Mouse (Mus musculus) T-cell, adult 2 months (primary cell): ENCODE results near the gene Hlcs.
A peak's percentile ranks its signal among the peaks of the same experiment; 100 is the strongest.
"Not testable (repeated sequence)": the region's sequence is repeated elsewhere in the genome, so short reads cannot be mapped to it uniquely, and the experiment has no call there.

ENCODE experiments used
- DNase-seq: peaks from one replicate; pipeline ENCODE4 v3.0.0; 2022; ENCODE audit warnings: low spot score

Hlcs gene

DNA sequence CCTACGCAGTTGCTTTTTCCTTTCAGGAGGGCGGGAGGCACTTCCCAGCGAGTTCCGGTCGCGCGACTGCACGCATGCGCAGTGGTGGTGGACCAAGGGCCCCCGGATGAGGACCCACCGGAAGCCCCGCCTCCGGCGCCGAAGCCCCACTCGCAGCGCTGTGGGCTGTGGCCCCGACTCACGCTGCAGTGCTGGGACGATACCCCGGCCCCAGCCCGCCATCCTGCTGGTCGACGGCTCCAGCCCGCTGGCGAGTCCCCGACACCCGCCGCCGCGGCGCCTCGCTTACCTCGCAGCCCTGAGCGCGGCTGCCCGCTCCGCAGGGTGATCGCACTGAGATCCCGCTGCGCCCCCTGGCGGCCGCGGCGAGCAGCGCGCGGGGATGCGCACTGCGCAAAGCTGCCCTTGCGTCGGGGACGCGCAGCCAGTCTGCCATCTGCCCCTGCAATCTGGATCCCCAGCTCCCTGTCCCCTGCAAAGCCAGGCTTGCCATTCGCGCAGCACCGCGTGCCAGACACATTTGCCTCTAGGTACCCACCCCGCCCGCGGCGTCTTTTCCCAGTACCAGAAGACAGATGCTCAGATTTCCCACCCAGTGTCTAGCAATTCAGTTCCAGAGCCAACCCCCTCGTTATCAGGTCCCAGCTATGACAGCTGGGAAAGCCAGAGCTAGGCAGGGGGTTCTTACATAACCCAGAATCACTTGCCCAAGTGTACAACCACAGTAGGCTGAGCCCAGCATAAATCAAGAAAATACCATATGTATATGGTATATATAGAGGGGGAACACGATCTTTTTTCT is at the start of gene Hlcs:
Hlcs (minus strand) TSS at position 343 of the 802 bp plus-strand sequence.
- peak; percentile 97 for DNase-seq

DNA sequence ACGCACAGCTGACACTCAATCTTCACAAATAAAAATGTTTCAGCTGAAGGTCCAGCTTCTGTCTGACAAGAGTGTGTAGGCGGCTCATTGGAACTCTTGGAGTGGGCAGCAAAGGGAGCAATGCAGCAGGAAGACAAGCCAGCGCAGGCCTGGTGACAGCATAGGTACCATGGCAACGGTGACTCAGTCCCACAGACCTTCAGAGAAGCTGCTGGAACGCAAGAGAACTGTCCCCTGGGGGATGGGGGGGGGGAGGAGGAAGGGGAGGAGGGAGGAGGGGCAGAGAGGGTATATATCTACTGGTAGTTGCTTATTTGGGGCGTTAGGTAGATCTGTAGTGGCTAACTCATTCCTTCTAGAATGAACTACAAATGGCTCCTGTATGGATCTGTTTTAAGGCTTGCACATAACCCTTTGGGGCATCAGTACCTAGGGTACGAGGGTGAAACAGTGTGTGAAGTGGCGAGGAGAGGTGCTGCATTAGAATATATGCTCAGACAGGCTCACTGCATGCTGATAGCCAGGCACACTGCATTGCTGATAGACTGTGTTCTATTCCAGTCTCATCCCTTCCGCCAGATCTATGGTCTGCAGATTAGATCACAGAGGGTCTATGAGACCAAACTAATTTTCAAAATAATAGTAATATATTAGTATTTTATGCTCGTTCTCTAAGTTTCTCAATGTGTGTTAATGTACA is 49.0 kb upstream of the Hlcs start:
- DNase-seq = no peak

DNA sequence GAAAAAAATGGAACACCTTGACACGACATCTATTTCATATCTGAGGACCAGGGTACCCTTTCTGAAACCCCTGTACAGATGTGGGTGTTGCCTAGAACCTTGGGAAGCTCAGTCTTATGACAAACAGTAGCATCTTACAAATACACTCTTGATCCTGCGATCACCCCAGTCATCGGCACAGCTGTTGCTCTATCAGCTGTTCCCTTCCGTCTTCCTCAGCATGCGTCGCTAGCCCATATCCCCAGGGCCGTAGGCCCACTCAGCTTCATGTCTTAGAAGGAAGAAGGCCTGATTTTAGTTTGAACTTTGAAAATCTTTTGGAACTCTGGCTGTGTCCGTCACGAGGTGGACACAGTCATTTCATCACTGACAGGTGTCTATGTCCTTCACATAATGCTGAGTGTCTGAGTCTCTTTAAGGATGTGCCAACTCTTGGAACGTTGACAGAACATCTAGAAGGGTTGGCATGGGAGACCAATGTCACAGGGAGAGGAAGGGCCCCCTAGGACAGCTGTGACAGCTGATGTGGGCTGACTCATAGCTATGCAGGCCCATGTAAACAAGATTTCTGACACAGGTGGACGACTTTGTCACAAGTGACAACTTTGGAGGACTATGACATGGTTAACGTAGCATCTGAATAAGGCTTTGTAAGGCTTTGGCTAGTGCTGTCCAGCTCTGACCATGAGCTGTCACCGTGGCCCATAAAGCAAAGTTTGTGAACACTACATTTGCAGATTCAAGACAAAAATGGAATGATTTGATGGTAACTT is 47.4 kb upstream of the Hlcs start:
- no peak for DNase-seq

GRCm38 (mm10) chr16:94358091-94358490 is 44.7 kb upstream of the Hlcs start:
- DNase-seq = no peak

DNA sequence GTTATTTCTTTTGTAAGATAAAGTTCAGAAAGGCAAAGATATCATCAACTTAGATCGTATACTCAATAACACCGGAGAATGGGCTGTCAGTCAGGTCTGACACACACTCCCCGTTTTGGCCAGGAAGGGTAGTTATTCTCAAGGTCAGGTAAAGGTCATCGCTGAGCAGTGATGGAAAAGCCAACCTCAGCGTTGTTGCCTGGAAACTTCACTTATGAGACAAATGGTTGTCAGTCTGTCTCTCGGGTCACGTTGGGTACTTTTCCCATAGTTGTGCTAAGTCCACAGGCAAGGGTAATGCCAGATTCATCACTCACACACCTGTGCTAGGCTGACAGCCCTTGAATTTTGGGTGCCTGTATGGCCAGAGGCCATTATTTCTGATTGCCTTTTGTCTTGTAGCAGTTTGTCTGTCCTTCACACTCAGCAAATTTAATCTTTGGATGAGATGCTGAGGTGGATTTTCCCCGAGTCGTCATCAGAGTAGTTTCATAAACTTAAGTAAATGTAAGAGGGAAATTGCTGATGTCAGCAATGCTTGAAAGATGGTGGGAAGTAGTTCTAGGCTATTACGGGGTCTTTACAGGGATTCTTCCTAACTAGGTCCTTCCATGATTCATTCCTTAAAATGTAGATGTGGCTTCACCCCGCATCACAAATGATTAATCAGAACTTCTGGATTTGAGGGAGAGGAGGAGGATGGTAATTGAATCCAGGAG is 43.6 kb upstream of the Hlcs start:
- no peak for DNase-seq

DNA sequence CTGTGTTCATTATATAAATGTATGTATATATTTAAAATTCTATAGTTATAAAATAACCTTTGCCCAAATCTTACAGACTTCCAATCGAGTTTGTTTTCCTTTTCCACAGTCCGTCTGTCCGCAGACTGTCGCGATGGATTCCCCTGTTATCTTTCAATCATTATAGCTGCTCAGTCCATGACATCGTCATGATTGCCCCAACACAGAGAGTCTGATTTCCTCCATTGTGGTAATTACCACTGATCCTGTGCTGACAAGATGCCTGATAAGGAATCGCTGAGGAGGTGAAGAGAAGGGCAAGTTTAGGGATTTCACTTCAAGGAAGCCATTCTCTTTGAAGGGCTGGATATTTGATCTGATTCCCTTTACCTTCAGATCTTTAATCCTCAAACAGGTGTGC is 42.7 kb upstream of the Hlcs start:
- DNase-seq = no peak

- DNase-seq = peak; percentile 80
Measured at GRCm38 (mm10) chr16:94354450-94354849, 41.1 kb upstream of the Hlcs start.

- DNase-seq = no peak
Measured at GRCm38 (mm10) chr16:94350287-94350677, 36.9 kb upstream of the Hlcs start.

DNA sequence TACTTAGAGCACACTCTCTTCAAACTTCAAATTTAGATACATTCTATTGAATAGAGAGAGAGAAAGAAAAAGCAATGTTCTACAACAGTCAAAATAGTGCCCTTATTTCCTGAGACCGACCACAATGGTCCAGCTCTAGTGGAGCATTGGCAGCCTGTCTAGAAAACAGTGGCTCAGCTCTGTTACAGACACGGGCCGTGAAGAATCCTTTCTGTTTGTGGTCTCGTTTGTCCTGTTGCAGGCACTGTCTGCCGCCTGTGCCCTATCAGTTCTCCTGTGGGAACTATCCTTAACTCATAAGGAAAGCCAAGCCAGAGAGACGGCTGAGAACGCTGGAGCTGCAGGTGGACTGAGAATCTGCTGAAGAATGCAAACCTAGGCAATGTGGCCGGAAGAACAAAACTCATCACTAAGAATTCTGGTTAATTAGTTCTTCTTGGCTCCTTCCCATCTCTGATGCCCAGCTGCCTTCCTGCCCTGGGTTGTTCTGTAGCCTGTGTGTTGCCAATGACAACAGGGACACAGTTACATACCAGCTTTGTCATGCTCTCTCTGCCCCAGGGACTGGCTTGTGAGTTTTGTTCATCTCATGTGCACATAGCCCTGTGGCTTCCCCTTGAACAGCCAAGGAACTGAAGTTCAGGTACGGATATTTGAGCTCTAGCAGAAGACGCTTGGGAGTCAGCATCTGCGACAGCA is 36.4 kb upstream of the Hlcs start:
- no peak for DNase-seq

- DNase-seq = no peak
Measured at GRCm38 (mm10) chr16:94348779-94349178, 35.4 kb upstream of the Hlcs start.

GRCm38 (mm10) chr16:94347080-94347731 is 33.8 kb upstream of the Hlcs start:
- no peak for DNase-seq

- DNase-seq = no peak
Measured at GRCm38 (mm10) chr16:94345733-94346132, 32.4 kb upstream of the Hlcs start.

DNA sequence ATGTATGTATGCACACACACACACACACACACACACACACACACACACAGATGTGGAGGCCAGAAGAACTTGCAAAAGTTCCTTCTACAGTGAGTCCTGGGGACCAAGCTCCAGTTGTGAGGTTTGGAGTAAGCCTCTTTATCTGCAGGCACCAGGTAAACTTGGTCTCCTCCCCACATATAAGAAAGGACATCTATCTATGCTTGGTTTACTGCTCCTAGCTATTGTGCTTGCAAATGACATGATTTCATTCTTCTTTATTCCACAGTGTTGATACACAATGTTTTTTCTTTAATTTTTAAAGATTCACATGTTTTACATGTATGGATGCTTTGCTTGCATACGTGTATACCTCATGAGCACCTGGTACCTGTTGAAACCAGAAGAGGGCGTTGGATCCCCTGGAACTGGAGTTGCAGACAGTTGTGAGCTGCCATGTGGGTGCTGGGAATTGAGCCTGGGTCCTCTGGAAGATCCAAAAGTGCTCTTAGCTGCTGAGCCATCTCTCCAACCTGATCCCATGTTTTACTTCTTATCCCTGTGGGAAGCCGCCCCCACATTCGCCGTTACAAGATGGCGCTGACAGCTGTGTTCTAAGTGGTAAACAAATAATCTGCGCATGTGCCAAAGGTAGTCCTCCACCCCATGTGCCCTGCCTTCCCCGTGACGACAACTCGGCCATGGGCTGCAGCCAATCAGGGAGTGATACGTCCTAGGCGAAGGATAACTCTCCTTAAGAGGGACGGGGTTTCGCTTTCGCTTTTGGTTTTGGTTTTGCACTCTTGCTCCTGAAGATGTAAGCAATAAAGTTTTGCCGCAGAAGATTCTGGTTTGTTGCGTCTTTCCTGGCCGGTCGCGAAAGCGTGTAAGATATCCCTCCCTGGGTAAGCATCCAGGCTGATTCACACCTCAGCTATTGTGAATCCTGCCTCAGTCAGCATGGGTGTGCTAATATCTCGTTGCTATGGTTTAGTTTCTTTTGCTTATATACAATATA is 26.1 kb upstream of the Hlcs start:
- DNase-seq = not testable (repeated sequence)

- DNase-seq = no peak
Measured at GRCm38 (mm10) chr16:94335656-94336055, 22.3 kb upstream of the Hlcs start.

GRCm38 (mm10) chr16:94331886-94332252 is 18.5 kb upstream of the Hlcs start:
- DNase-seq = peak; percentile 68

GRCm38 (mm10) chr16:94331233-94331885 is 18.0 kb upstream of the Hlcs start:
- no peak for DNase-seq

DNA sequence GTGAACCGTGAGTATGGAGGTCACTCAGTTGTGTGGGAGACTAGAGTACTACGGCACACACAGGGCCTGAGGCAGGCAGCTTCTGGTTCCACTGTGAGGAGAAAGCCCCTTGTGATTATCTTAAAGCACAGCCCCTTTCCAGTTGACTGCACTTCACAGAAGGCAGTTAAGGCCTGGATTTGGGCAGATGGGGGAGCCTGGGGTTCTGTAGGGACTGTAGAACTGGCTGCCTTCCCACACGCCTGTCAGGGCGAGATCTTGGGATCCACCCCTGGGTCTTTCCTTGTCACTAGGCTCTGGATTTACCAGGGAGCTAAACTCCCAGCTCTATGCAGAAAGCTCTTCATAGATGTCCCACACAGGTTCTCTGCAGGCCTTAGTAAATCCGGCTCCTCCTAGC is 17.1 kb upstream of the Hlcs start:
- no peak for DNase-seq

DNA sequence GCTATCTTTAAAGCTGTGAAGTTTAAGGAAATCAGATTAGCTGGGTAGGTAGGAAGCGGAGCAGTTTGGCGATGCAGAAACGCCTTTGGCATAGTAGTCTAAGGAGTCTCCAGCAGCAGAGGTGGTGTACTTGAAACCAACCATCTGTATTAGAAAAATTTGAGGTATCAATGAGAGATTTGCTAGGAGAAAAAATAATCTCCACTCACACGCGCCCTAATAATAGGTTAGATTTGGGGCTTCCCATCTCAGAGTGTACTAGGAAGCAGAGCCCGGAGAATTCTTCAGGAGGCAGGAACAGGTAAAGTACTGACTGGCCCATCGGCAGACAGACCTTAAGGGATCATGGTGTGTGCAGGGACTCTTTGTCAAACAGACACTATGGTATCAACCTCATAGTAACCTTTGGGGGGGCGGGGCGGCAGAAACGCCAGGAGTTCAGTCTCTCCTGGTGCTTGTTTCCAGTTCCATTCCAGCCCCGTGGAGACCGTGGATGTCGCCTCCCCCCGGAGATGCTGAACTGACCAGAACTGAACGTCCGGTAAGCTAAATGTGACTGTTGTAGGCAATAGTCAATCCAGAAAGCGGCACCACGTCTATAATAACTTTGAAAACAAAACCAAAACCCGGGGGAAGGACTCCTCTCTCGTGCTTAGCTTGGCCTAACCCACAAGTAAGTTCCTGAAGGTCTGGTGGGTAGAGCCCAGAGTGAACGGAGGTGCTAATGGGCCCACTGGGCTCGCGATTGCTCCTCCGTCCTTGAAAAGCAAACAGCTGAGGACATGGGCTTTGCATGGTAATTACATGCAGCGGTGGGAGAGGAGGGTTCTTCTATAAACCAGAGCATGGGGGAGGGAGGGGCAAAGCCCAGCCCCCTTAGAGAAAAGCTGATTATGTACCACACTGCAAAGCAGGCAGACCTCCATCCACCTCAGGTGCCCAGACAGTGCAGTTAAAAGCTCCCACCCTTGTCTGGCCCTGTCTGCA is 15.8 kb upstream of the Hlcs start:
- peak; percentile 20 for DNase-seq
